8 mouse cellular contexts compared by ENCODE assay signal in the genomic region with DNA sequence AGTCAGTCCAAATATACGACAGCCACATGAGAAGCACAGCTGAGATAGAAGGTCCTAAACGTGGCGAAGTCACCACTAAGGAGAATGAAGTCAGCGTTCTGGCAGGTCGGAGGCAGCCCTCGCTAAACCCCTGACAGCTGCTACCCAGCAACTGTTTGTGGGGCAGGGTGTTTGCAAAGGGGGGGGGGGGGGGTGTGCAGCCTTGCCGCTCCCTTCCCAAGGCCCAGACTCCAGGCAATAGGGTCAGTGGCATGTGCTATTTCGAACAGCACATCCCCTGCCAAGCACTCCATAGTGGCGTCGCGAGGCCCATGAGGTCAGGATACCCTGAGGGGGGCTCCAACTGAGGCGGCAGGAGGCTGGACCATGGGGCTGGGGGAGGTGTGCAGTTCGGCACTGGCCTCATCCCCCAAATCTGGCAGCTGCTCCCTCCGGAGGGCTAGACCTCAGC. TPM values are rescaled to one million over a fixed set of nuclear protein-coding genes. Genes with fewer than 3 reads are reported as not detected.
DNase-seq lines count a peak whose midpoint lies in the region; ATAC-seq and TF ChIP-seq lines count a peak whose summit lies in the region.

No protein-coding gene starts in this region.

- peak overlapping the region; percentile 96 for H3K27ac ChIP-seq in embryonic facial prominence, embryonic 12.5 days
- H3K27ac ChIP-seq in hindbrain, embryonic 11.5 days (ENCODE audit: low read depth, low read length) = peak overlapping the region; percentile 95
- peak overlapping the region; percentile 98 for H3K27ac ChIP-seq in midbrain, embryonic 13.5 days

- no peak for TF ChIP-seq CTCF in lung, adult 2 months (IDR thresholded peaks at IDR 0.05; ENCODE audit: insufficient read depth, low read length)

- H3K36me3 ChIP-seq in embryonic facial prominence, embryonic 12.5 days = peaks cover 10% of the 10 kb centered on the region; the same call in 1 of the 2 replicates
- H3K36me3 ChIP-seq in hindbrain, embryonic 11.5 days (ENCODE audit: control insufficient read depth, insufficient read depth, low read length) = no peaks in the 10 kb centered on the region
- H3K36me3 ChIP-seq in midbrain, embryonic 13.5 days = peaks cover 8% of the 10 kb centered on the region

- H3K9me3 ChIP-seq in embryonic facial prominence, embryonic 12.5 days = no peaks in the 10 kb centered on the region
- no peaks in the 10 kb centered on the region for H3K9me3 ChIP-seq in hindbrain, embryonic 11.5 days (ENCODE audit: control insufficient read depth, low read length)
- peaks cover 4% of the 10 kb centered on the region; the same call in 1 of the 2 replicates for H3K9me3 ChIP-seq in midbrain, embryonic 13.5 days

- WGBS in lung, adult 2 months = 0% methylated on average over 14 of the region's 14 CpGs
- 4% methylated on average over 14 of the region's 14 CpGs for WGBS in embryonic facial prominence, embryonic 12.5 days
- under 1% methylated on average over 14 of the region's 14 CpGs for WGBS in hindbrain, embryonic 11.5 days
- 0% methylated on average over 13 of the region's 14 CpGs for WGBS in midbrain, embryonic 13.5 days

- H3K27me3 ChIP-seq in embryonic facial prominence, embryonic 12.5 days = no peaks in the 10 kb centered on the region
- H3K27me3 ChIP-seq in hindbrain, embryonic 11.5 days (ENCODE audit: control insufficient read depth, insufficient read depth, low read length) = no peaks in the 10 kb centered on the region
- H3K27me3 ChIP-seq in midbrain, embryonic 13.5 days = no peaks in the 10 kb centered on the region

- peak overlapping the region; percentile 93 for H3K4me2 ChIP-seq in embryonic facial prominence, embryonic 12.5 days (replicated peaks)
- H3K4me2 ChIP-seq in hindbrain, embryonic 11.5 days (replicated peaks; ENCODE audit: low read depth, low read length) = peak overlapping the region; percentile 83
- peak overlapping the region; percentile 80 for H3K4me2 ChIP-seq in midbrain, embryonic 13.5 days (replicated peaks)

- H3K9ac ChIP-seq in embryonic facial prominence, embryonic 12.5 days = peak overlapping the region; percentile 67
- H3K9ac ChIP-seq in hindbrain, embryonic 11.5 days (ENCODE audit: low read depth, low read length) = peak overlapping the region; percentile 85
- peak overlapping the region; percentile 74 for H3K9ac ChIP-seq in midbrain, embryonic 13.5 days (replicated peaks)

- no peak for DNase-seq in lung, adult 2 months
- DNase-seq in lung, postnatal 4 days = no peak
- no peak for DNase-seq in hindbrain, embryonic 11.5 days (ENCODE audit: low spot score)
- no peak for DNase-seq in cerebellum, postnatal 4 days (ENCODE audit: low spot score in 2 of 2)
- DNase-seq in kidney, postnatal 10 days = no peak
- DNase-seq in urinary bladder, postnatal 25 days (ENCODE audit: low spot score) = no peak

- H3K4me3 ChIP-seq in lung, adult 2 months (replicated peaks; ENCODE audit: extremely low read depth, low read depth, low read length) = peak overlapping the region; percentile 80
- peak overlapping the region; percentile 64 for H3K4me3 ChIP-seq in embryonic facial prominence, embryonic 12.5 days
- peak overlapping the region; percentile 50 for H3K4me3 ChIP-seq in hindbrain, embryonic 11.5 days (ENCODE audit: low read depth, low read length)
- peak overlapping the region; percentile 56 for H3K4me3 ChIP-seq in midbrain, embryonic 13.5 days (replicated peaks)

- no peak for TF ChIP-seq POLR2A in lung, adult 2 months (IDR thresholded peaks at IDR 0.05; ENCODE audit: borderline replicate concordance, extremely low read depth, low read depth, low read length)

- H3K4me1 ChIP-seq in lung, adult 2 months (ENCODE audit: control insufficient read depth, insufficient read depth, low read length) = peaks cover 9% of the 10 kb centered on the region
- peaks cover 20% of the 10 kb centered on the region for H3K4me1 ChIP-seq in embryonic facial prominence, embryonic 12.5 days
- H3K4me1 ChIP-seq in hindbrain, embryonic 11.5 days (replicated peaks; ENCODE audit: control insufficient read depth, insufficient read depth, low read length) = peaks cover 5% of the 10 kb centered on the region
- peaks cover 30% of the 10 kb centered on the region for H3K4me1 ChIP-seq in midbrain, embryonic 13.5 days (replicated peaks)

- peak; percentile 83 for ATAC-seq in embryonic facial prominence, embryonic 12.5 days (ENCODE audit: insufficient number of reproducible peaks, insufficient read depth, low FRiP score, low TSS enrichment)
- no peak; the same call in 1 of the 2 replicates for ATAC-seq in hindbrain, embryonic 11.5 days (ENCODE audit: low FRiP score)
- ATAC-seq in midbrain, embryonic 13.5 days = no peak

RNA-seq across cellular contexts. Expression of gene Tmem109, which starts 0.8 kb away (rescaled TPM):
- 206 and 278 TPM in 2 replicates for polyA plus RNA-seq in lung, adult 2 months (2012; rRNA removed)
- 73.2 and 75.8 TPM in 2 replicates for polyA plus RNA-seq in embryonic facial prominence, embryonic 12.5 days (2016; fragmentation: Nextera tagmentation; extraction: Ambion mirVana)
- polyA plus RNA-seq in hindbrain, embryonic 11.5 days (2014; fragmentation: Nextera tagmentation; extraction: Ambion mirVana) = 44.1 and 44.9 TPM in 2 replicates
- 34.4 and 35.0 TPM in 2 replicates for polyA plus RNA-seq in midbrain, embryonic 13.5 days (2015; fragmentation: Nextera tagmentation; extraction: Ambion mirVana)

RNA-seq across cellular contexts. Expression of gene Tmem132a, which starts 11.3 kb away (rescaled TPM):
- 22.4 and 23.5 TPM in 2 replicates for polyA plus RNA-seq in lung, adult 2 months (2012; rRNA removed)
- 130 and 135 TPM in 2 replicates for polyA plus RNA-seq in embryonic facial prominence, embryonic 12.5 days (2016; fragmentation: Nextera tagmentation; extraction: Ambion mirVana)
- polyA plus RNA-seq in hindbrain, embryonic 11.5 days (2014; fragmentation: Nextera tagmentation; extraction: Ambion mirVana) = 56.2 and 61.3 TPM in 2 replicates
- 196 and 215 TPM in 2 replicates for polyA plus RNA-seq in midbrain, embryonic 13.5 days (2015; fragmentation: Nextera tagmentation; extraction: Ambion mirVana)

RNA-seq across cellular contexts. Expression of gene Prpf19, which starts 14.0 kb away (rescaled TPM):
- 159 and 186 TPM in 2 replicates for polyA plus RNA-seq in lung, adult 2 months (2012; rRNA removed)
- 41.5 and 42.1 TPM in 2 replicates for polyA plus RNA-seq in embryonic facial prominence, embryonic 12.5 days (2016; fragmentation: Nextera tagmentation; extraction: Ambion mirVana)
- polyA plus RNA-seq in hindbrain, embryonic 11.5 days (2014; fragmentation: Nextera tagmentation; extraction: Ambion mirVana) = 50.4 and 58.6 TPM in 2 replicates
- 45.4 and 49.5 TPM in 2 replicates for polyA plus RNA-seq in midbrain, embryonic 13.5 days (2015; fragmentation: Nextera tagmentation; extraction: Ambion mirVana)

RNA-seq across cellular contexts. Expression of gene Zp1, which starts 39.4 kb away (rescaled TPM):
- polyA plus RNA-seq in lung, adult 2 months (2012; rRNA removed) = 0.21 and 0.33 TPM in 2 replicates
- polyA plus RNA-seq in embryonic facial prominence, embryonic 12.5 days (2016; fragmentation: Nextera tagmentation; extraction: Ambion mirVana) = 0.10 TPM in 1 of 2 replicates, not detected in the other
- not detected in 2 replicates for polyA plus RNA-seq in hindbrain, embryonic 11.5 days (2014; fragmentation: Nextera tagmentation; extraction: Ambion mirVana)
- not detected in 2 replicates for polyA plus RNA-seq in midbrain, embryonic 13.5 days (2015; fragmentation: Nextera tagmentation; extraction: Ambion mirVana)

RNA-seq across cellular contexts. Expression of gene Slc15a3, which starts 41.5 kb away (rescaled TPM):
- polyA plus RNA-seq in lung, adult 2 months (2012; rRNA removed) = 33.3 and 42.0 TPM in 2 replicates
- polyA plus RNA-seq in embryonic facial prominence, embryonic 12.5 days (2016; fragmentation: Nextera tagmentation; extraction: Ambion mirVana) = 0.27 and 0.32 TPM in 2 replicates
- polyA plus RNA-seq in hindbrain, embryonic 11.5 days (2014; fragmentation: Nextera tagmentation; extraction: Ambion mirVana) = 0.13 and 0.37 TPM in 2 replicates
- polyA plus RNA-seq in midbrain, embryonic 13.5 days (2015; fragmentation: Nextera tagmentation; extraction: Ambion mirVana) = 0.28 and 0.59 TPM in 2 replicates
